Comparison of ENCODE assay signal across 8 mouse cellular contexts in genomic region chr4:132823614-132824366, GRCm38 (mm10). TPM values are rescaled to one million over a fixed set of nuclear protein-coding genes. Genes with fewer than 3 reads are reported as not detected.
A peak's percentile ranks its signal among the peaks of the same experiment; 100 is the strongest.
DNase-seq lines count a peak whose midpoint lies in the region; ATAC-seq lines count a peak whose summit lies in the region.

No protein-coding gene starts in this region.

- ATAC-seq in embryonic facial prominence, embryonic 11.5 days (replicated peaks; ENCODE audit: insufficient number of reproducible peaks, low FRiP score, low TSS enrichment, low read depth): no peak
- ATAC-seq in megakaryocyte, adult 5-6 weeks (ENCODE audit: poor library complexity, severe bottlenecking): peak; percentile 95

- no peaks in the 10 kb centered on the region for H3K4me1 ChIP-seq in embryonic facial prominence, embryonic 11.5 days (ENCODE audit: control insufficient read depth, insufficient read depth, low read length)

- intact Hi-C loops in heart, postnatal 25 days (cut with DNase I): loop anchor here (1.0 kb wide), 1 partner anchor 47 kb away; no protein-coding TSS in a partner anchor

- H3K36me3 ChIP-seq in embryonic facial prominence, embryonic 11.5 days (replicated peaks; ENCODE audit: control insufficient read depth, insufficient read depth, low read depth, low read length): peaks cover 15% of the 10 kb centered on the region

- no peak overlapping the region for H3K4me2 ChIP-seq in embryonic facial prominence, embryonic 11.5 days (ENCODE audit: low read depth, low read length)

- 79% methylated on average over 8 of the region's 8 CpGs for WGBS in embryonic facial prominence, embryonic 11.5 days

- no peak overlapping the region for H3K4me3 ChIP-seq in embryonic facial prominence, embryonic 11.5 days (ENCODE audit: low read depth, low read length)

- H3K9me3 ChIP-seq in embryonic facial prominence, embryonic 11.5 days (replicated peaks; ENCODE audit: control insufficient read depth, low read length): peaks cover 2% of the 10 kb centered on the region; the same call in 1 of the 2 replicates

- H3K9ac ChIP-seq in embryonic facial prominence, embryonic 11.5 days (replicated peaks; ENCODE audit: low read length): no peak overlapping the region

- peak; percentile 65 to 67 for DNase-seq in cerebellum, postnatal 10 days
- DNase-seq in cerebellum, adult 11 months: no peak
- peak; percentile 91 for DNase-seq in R1 (ENCODE audit: low read depth, low spot score)
- peak; percentile 74 for DNase-seq in embryonic facial prominence, embryonic 11.5 days (ENCODE audit: low spot score)
- DNase-seq in heart, postnatal 25 days (ENCODE audit: low spot score): peak; percentile 36
- DNase-seq in left cerebral cortex, adult 11 months (ENCODE audit: low spot score): peak; percentile 37
- peak; percentile 89 to 91 for DNase-seq in spleen, postnatal 10 days (ENCODE audit: low spot score in 2 of 2)

- H3K27ac ChIP-seq in embryonic facial prominence, embryonic 11.5 days (replicated peaks; ENCODE audit: low read depth, low read length): no peak overlapping the region

- no peaks in the 10 kb centered on the region for H3K27me3 ChIP-seq in embryonic facial prominence, embryonic 11.5 days (ENCODE audit: control insufficient read depth, insufficient read depth, low read length)

RNA-seq across cellular contexts. Expression of gene Ppp1r8, which starts 19.2 kb away (rescaled TPM):
- 117 and 124 TPM in 2 replicates for polyA plus RNA-seq in embryonic facial prominence, embryonic 11.5 days (2014; fragmentation: Nextera tagmentation; extraction: Ambion mirVana)
- 10 to 100 TPM; 16.8 to 20.7 TPM for total RNA-seq in heart, postnatal 25 days (2021)
- 25.7 and 29.6 TPM in 2 replicates for total RNA-seq in megakaryocyte, adult 5-6 weeks (2015)
- 46.1 and 50.1 TPM in 2 replicates for total RNA-seq in megakaryocyte, adult 5-6 weeks (2017)

RNA-seq across cellular contexts. Expression of gene Themis2, which starts 27.6 kb away (rescaled TPM):
- 0.63 and 1.0 TPM in 2 replicates for polyA plus RNA-seq in embryonic facial prominence, embryonic 11.5 days (2014; fragmentation: Nextera tagmentation; extraction: Ambion mirVana)
- total RNA-seq in heart, postnatal 25 days (2021): 1 to 10 TPM; 1.9 to 2.0 TPM
- 129 and 136 TPM in 2 replicates for total RNA-seq in megakaryocyte, adult 5-6 weeks (2015)
- 84.4 and 95.0 TPM in 2 replicates for total RNA-seq in megakaryocyte, adult 5-6 weeks (2017)

RNA-seq across cellular contexts. Expression of gene Rpa2, which starts 55.7 kb away (rescaled TPM):
- 164 and 176 TPM in 2 replicates for polyA plus RNA-seq in embryonic facial prominence, embryonic 11.5 days (2014; fragmentation: Nextera tagmentation; extraction: Ambion mirVana)
- total RNA-seq in heart, postnatal 25 days (2021): 10 to 100 TPM; 10.3 to 12.5 TPM
- total RNA-seq in megakaryocyte, adult 5-6 weeks (2015): 28.0 and 28.7 TPM in 2 replicates
- total RNA-seq in megakaryocyte, adult 5-6 weeks (2017): 22.3 and 27.9 TPM in 2 replicates

Comparison
In these comparisons a context has a peak if more than half of its experiments do, and no peak if none do; other contexts are left out.
1. RNA of gene Themis2, which starts 27.6 kb away (total RNA-seq): 84.4 to 136 TPM in megakaryocyte, adult 5-6 weeks; 1.9 to 2.0 TPM in heart, postnatal 25 days; every median in the first group is over 10 times any median in the second.